Mouse (Mus musculus): ENCODE data around the gene Cenpb.

DNA sequence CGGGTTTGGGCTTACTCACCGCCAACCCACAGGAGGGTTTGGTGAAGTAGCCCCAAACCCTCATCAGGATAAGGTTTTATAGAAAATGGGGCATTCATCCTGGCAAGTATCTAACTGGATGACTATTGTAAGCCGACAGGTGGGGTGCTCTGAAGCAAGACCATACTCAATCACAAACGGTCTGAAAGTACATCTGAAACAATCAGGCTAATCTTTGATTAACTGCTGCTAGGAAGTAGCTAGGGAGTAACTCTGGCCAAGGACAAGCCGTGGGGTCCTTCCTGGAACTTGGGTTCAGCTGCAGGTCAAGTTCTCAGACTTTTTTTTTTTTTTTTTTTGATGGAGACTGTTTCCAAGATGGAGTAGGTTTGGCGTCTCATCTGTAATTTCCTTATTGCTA is 11.9 kb downstream of the Cenpb start:
- TF ChIP-seq CTCF (conservative IDR thresholded peaks at IDR 0.05; ENCODE audit: insufficient read depth, insufficient read length, low read depth, low read length) = no peak
- TF ChIP-seq POLR2A (IDR thresholded peaks at IDR 0.05; ENCODE audit: low read depth, low read length) = no peak
